Mouse (Mus musculus) E14TG2a.4 (cell line): ENCODE data around the gene Fam189a1.

Experiments used
- H3K27me3 ChIP-seq: 2 replicates; pipeline ENCODE4 v1.6.1; 2014; ENCODE audit warnings: low read length, control low read depth; ENCODE audit not compliant: insufficient read depth
- H3K36me3 ChIP-seq: 2 replicates; pipeline ENCODE4 v1.6.1; 2014; ENCODE audit warnings: low read length, control low read depth; ENCODE audit not compliant: insufficient read depth
- H3K4me1 ChIP-seq: replicated peaks from 2 replicates; pipeline ENCODE4 v1.6.1; 2014; ENCODE audit warnings: low read depth, low read length, control low read depth
- H3K4me3 ChIP-seq: replicated peaks from 2 replicates; pipeline ENCODE4 v1.5.1; 2014; ENCODE audit warnings: mild to moderate bottlenecking, low read length
- H3K9me3 ChIP-seq: 2 replicates; pipeline ENCODE4 v1.6.1; 2014; ENCODE audit warnings: low read length, control low read depth
- CTCF ChIP-seq: conservative IDR thresholded peaks from 2 replicates; pipeline ENCODE4 v1.5.1; 2014; ENCODE audit warnings: low read length
- NANOG ChIP-seq: IDR thresholded peaks from 2 replicates; pipeline ENCODE4 v1.6.1; 2014; ENCODE audit warnings: borderline replicate concordance, low read length, mixed read lengths
- POU5F1 ChIP-seq: IDR thresholded peaks from 2 replicates; pipeline ENCODE4 v1.6.1; 2014; ENCODE audit warnings: low read length, borderline replicate concordance

Gene Fam189a1

GRCm38 (mm10) chr7:64805100-64805499, 351.3 kb downstream of the Fam189a1 start:
- H3K27me3 ChIP-seq = no peaks in the 10 kb centered on the region; the same call in 1 of the 2 replicates
- no peak overlapping the region for H3K4me3 ChIP-seq
- no peaks in the 10 kb centered on the region for H3K9me3 ChIP-seq
- H3K36me3 ChIP-seq = no peaks in the 10 kb centered on the region
- TF ChIP-seq NANOG (no peak), CTCF (no peak), POU5F1 (no peak)
- no peaks in the 10 kb centered on the region for H3K4me1 ChIP-seq

- peaks cover 6% of the 10 kb centered on the region; the same call in 1 of the 2 replicates for H3K4me1 ChIP-seq
- no peaks in the 10 kb centered on the region for H3K27me3 ChIP-seq
- no peaks in the 10 kb centered on the region for H3K9me3 ChIP-seq
- TF ChIP-seq NANOG = no peak
- no peak for TF ChIP-seq POU5F1
- TF ChIP-seq CTCF = no peak
- H3K36me3 ChIP-seq = no peaks in the 10 kb centered on the region
- no peak overlapping the region for H3K4me3 ChIP-seq
These were observed 360.8 kb downstream of the Fam189a1 start for GRCm38 (mm10) chr7:64795554-64795953.

- Histone ChIP-seq H3K27me3 (no peaks in the 10 kb centered on the region), H3K4me3 (no peak overlapping the region), H3K9me3 (no peaks in the 10 kb centered on the region), H3K4me1 (peaks cover 6% of the 10 kb centered on the region; the same call in 1 of the 2 replicates), H3K36me3 (no peaks in the 10 kb centered on the region)
- TF ChIP-seq POU5F1 = no peak
- no peak for TF ChIP-seq CTCF
- TF ChIP-seq NANOG = no peak
These were observed 364.3 kb downstream of the Fam189a1 start for GRCm38 (mm10) chr7:64792031-64792430.

GRCm38 (mm10) chr7:64791145-64791544, 365.2 kb downstream of the Fam189a1 start:
- TF ChIP-seq POU5F1 = no peak
- no peak for TF ChIP-seq CTCF
- TF ChIP-seq NANOG = no peak
- Histone ChIP-seq H3K4me1 (peaks cover 6% of the 10 kb centered on the region; the same call in 1 of the 2 replicates), H3K36me3 (no peaks in the 10 kb centered on the region), H3K27me3 (no peaks in the 10 kb centered on the region), H3K4me3 (no peak overlapping the region), H3K9me3 (no peaks in the 10 kb centered on the region)

- TF ChIP-seq NANOG = no peak
- TF ChIP-seq POU5F1 = no peak
- no peak for TF ChIP-seq CTCF
- Histone ChIP-seq H3K27me3 (no peaks in the 10 kb centered on the region), H3K4me3 (no peak overlapping the region), H3K4me1 (peaks cover 6% of the 10 kb centered on the region; the same call in 1 of the 2 replicates), H3K36me3 (no peaks in the 10 kb centered on the region), H3K9me3 (no peaks in the 10 kb centered on the region)
These were observed 371.3 kb downstream of the Fam189a1 start for GRCm38 (mm10) chr7:64785040-64785439.

- H3K4me1 ChIP-seq = peaks cover 9% of the 10 kb centered on the region
- H3K9me3 ChIP-seq = no peaks in the 10 kb centered on the region
- TF ChIP-seq CTCF (no peak), POU5F1 (no peak), NANOG (no peak)
- H3K36me3 ChIP-seq = no peaks in the 10 kb centered on the region
- H3K27me3 ChIP-seq = no peaks in the 10 kb centered on the region
- no peak overlapping the region for H3K4me3 ChIP-seq
These were observed 376.9 kb downstream of the Fam189a1 start for GRCm38 (mm10) chr7:64779501-64779900.

GRCm38 (mm10) chr7:64776708-64777489, 379.5 kb downstream of the Fam189a1 start:
- H3K9me3 ChIP-seq = no peaks in the 10 kb centered on the region
- TF ChIP-seq POU5F1 = no peak
- TF ChIP-seq NANOG = no peak
- TF ChIP-seq CTCF = no peak
- no peaks in the 10 kb centered on the region for H3K27me3 ChIP-seq

GRCm38 (mm10) chr7:64773465-64773864, 382.9 kb downstream of the Fam189a1 start:
- Histone ChIP-seq H3K4me1 (peaks cover 52% of the 10 kb centered on the region), H3K27me3 (no peaks in the 10 kb centered on the region), H3K4me3 (0 out of 2 replicates have a peak overlapping the region, but pooled peaks have one; percentile 26), H3K36me3 (no peaks in the 10 kb centered on the region), H3K9me3 (no peaks in the 10 kb centered on the region)
- TF ChIP-seq NANOG = no peak
- TF ChIP-seq CTCF = no peak

More at GRCm38 (mm10) chr7:64776708-64777489, 379.5 kb downstream of the Fam189a1 start:
- Histone ChIP-seq H3K36me3 (no peaks in the 10 kb centered on the region), H3K4me3 (no peak overlapping the region), H3K4me1 (peaks cover 29% of the 10 kb centered on the region)
